Mouse (Mus musculus) forebrain, embryonic 14.5 days (tissue): ENCODE results near the gene Tctn1. TPM values are rescaled to one million over a fixed set of nuclear protein-coding genes. Genes with fewer than 3 reads are reported as not detected.

ENCODE experiments used
- ATAC-seq: fragments of 200-750 bp; cut with Nextera tagmentation; 2 replicates; pipeline ENCODE4 v1.8.0; 2017; ENCODE audit warnings: mild to moderate bottlenecking, moderate library complexity
- DNase-seq: peaks from one replicate; pipeline ENCODE4 v3.0.0-alpha.2; 2015; ENCODE audit warnings: low spot score
- H3K27ac ChIP-seq: fragments of 300-500 bp; sonication (generic); 2 replicates; pipeline ENCODE4 v1.5.1; 2014; ENCODE audit warnings: low read depth, mild to moderate bottlenecking, control low read depth, low read length, moderate library complexity
- H3K27me3 ChIP-seq: fragments of 300-500 bp; sonication (generic); replicated peaks from 2 replicates; pipeline ENCODE4 v1.6.1; 2014; ENCODE audit warnings: low read length, control low read depth, mixed read lengths; ENCODE audit not compliant: control insufficient read depth, insufficient read depth
- H3K36me3 ChIP-seq: fragments of 300-500 bp; sonication (generic); 2 replicates; pipeline ENCODE4 v1.6.1; 2014; ENCODE audit warnings: low read length, control low read depth; ENCODE audit not compliant: control insufficient read depth, insufficient read depth
- H3K4me1 ChIP-seq: fragments of 300-500 bp; sonication (generic); 2 replicates; pipeline ENCODE4 v1.6.1; 2014; ENCODE audit warnings: antibody characterized with exemption, low read length, control low read depth; ENCODE audit not compliant: control insufficient read depth, insufficient read depth
- H3K4me2 ChIP-seq: fragments of 300-500 bp; sonication (generic); 2 replicates; pipeline ENCODE4 v1.6.1; 2014; ENCODE audit warnings: mild to moderate bottlenecking, control low read depth, low read length
- H3K4me3 ChIP-seq: fragments of 300-500 bp; sonication (generic); 2 replicates; pipeline ENCODE4 v1.5.1; 2014; ENCODE audit warnings: low read depth, low read length, control low read depth
- H3K9ac ChIP-seq: fragments of 300-500 bp; sonication (generic); 2 replicates; pipeline ENCODE4 v1.6.1; 2014; ENCODE audit warnings: mild to moderate bottlenecking, low read length, control low read depth, moderate library complexity
- H3K9me3 ChIP-seq: fragments of 300-500 bp; sonication (generic); replicated peaks from 2 replicates; pipeline ENCODE4 v1.6.1; 2016; ENCODE audit warnings: low read length, control low read depth, mixed read lengths; ENCODE audit not compliant: control insufficient read depth
- WGBS: fragments of 180-500 bp; shearing (Covaris S2); extraction: QIAGEN DNeasy Blood & Tissue Kit; methylation state at CpG from one replicate; pipeline ENCODE4 v1.1.7; 2014; 5-methylcytosine and 5-hydroxymethylcytosine counted together
- polyA plus RNA-seq: library from polyadenylated mRNA; unstranded; fragments of >200 nt; fragmentation: Nextera tagmentation; extraction: Ambion mirVana; gene quantifications from 2 replicates; pipeline ENCODE4 v1.2.1, GENCODE M21; 2014

The Tctn1 gene
- polyA plus RNA-seq, 1 experiment from 2014 or later = 3.5 TPM

GRCm38 (mm10) chr5:122209591-122210368 is 54.5 kb downstream of the Tctn1 start:
- DNase-seq (peak; percentile 59), ATAC-seq (no peak; the same call in 1 of the 2 replicates)
- Histone ChIP-seq H3K27me3 (no peaks in the 10 kb centered on the region), H3K27ac (no peak overlapping the region), H3K4me3 (peak overlapping the region; percentile 14), H3K4me2 (peak overlapping the region; percentile 49), H3K4me1 (peaks cover 7% of the 10 kb centered on the region), H3K9me3 (no peaks in the 10 kb centered on the region), H3K9ac (peak overlapping the region; percentile 49), H3K36me3 (no peaks in the 10 kb centered on the region)
- 4% methylated on average over 21 of the region's 21 CpGs for WGBS

GRCm38 (mm10) chr5:122208909-122209308 is 55.4 kb downstream of the Tctn1 start:
- Histone ChIP-seq H3K27me3 (no peaks in the 10 kb centered on the region), H3K4me1 (peaks cover 7% of the 10 kb centered on the region), H3K9me3 (no peaks in the 10 kb centered on the region), H3K27ac (no peak overlapping the region), H3K36me3 (no peaks in the 10 kb centered on the region), H3K4me2 (no peak overlapping the region; the same call in 1 of the 2 replicates), H3K4me3 (no peak overlapping the region), H3K9ac (no peak overlapping the region)
- no peak for DNase-seq
- no peak for ATAC-seq
- 47% methylated on average over 6 of the region's 6 CpGs for WGBS

GRCm38 (mm10) chr5:122206475-122206874 is 57.8 kb downstream of the Tctn1 start, which contains the start of gene Hvcn1:
TSS of gene Hvcn1 (plus strand) at chr5:122206804.
- H3K36me3 ChIP-seq = no peaks in the 10 kb centered on the region
- 83% methylated on average over 4 of the region's 4 CpGs for WGBS

GRCm38 (mm10) chr5:122204180-122204579 is 60.1 kb downstream of the Tctn1 start:
- Histone ChIP-seq H3K4me2 (no peak overlapping the region), H3K9me3 (no peaks in the 10 kb centered on the region), H3K27me3 (no peaks in the 10 kb centered on the region), H3K36me3 (no peaks in the 10 kb centered on the region), H3K9ac (no peak overlapping the region), H3K27ac (no peak overlapping the region), H3K4me1 (0 out of 2 replicates have a peak, but pooled peaks cover 2% of the 10 kb centered on the region), H3K4me3 (no peak overlapping the region)
- DNase-seq = no peak
- no peak for ATAC-seq
- 61% methylated on average over 2 of the region's 2 CpGs for WGBS

More at GRCm38 (mm10) chr5:122206475-122206874, 57.8 kb downstream of the Tctn1 start, which contains the start of gene Hvcn1:
- H3K4me3 ChIP-seq = no peak within 1 kb of the TSS
- DNase-seq (no peak), ATAC-seq (no peak)
- H3K9ac ChIP-seq = no peak within 1 kb of the TSS
- no peaks in the 10 kb centered on the region for H3K9me3 ChIP-seq
- H3K4me1 ChIP-seq = peaks cover 7% of the 10 kb centered on the region
- H3K27ac ChIP-seq = no peak within 1 kb of the TSS
- no peaks in the 10 kb centered on the region for H3K27me3 ChIP-seq
- H3K4me2 ChIP-seq = no peak within 1 kb of the TSS

GRCm38 (mm10) chr5:122201904-122202303 is 62.4 kb downstream of the Tctn1 start:
- Histone ChIP-seq H3K9ac (no peak overlapping the region), H3K27ac (no peak overlapping the region), H3K27me3 (no peaks in the 10 kb centered on the region), H3K9me3 (no peaks in the 10 kb centered on the region), H3K36me3 (no peaks in the 10 kb centered on the region), H3K4me1 (no peaks in the 10 kb centered on the region), H3K4me2 (no peak overlapping the region), H3K4me3 (no peak overlapping the region)
- no peak for ATAC-seq
- no peak for DNase-seq
- whole genome bisulfite sequencing = 83% methylated on average over 6 of the region's 6 CpGs

- DNase-seq = no peak
- Histone ChIP-seq H3K9me3 (no peaks in the 10 kb centered on the region), H3K4me1 (no peaks in the 10 kb centered on the region), H3K4me3 (no peak overlapping the region), H3K9ac (no peak overlapping the region), H3K36me3 (no peaks in the 10 kb centered on the region), H3K27ac (no peak overlapping the region), H3K27me3 (no peaks in the 10 kb centered on the region), H3K4me2 (no peak overlapping the region)
- WGBS = 95% methylated on average over 4 of the region's 4 CpGs
- no peak for ATAC-seq
Measured at GRCm38 (mm10) chr5:122200872-122201271, 63.4 kb downstream of the Tctn1 start.

- ATAC-seq (no peak), DNase-seq (no peak)
- Histone ChIP-seq H3K9me3 (no peaks in the 10 kb centered on the region), H3K27ac (no peak overlapping the region), H3K36me3 (no peaks in the 10 kb centered on the region), H3K4me2 (no peak overlapping the region), H3K4me1 (no peaks in the 10 kb centered on the region), H3K27me3 (no peaks in the 10 kb centered on the region), H3K9ac (no peak overlapping the region), H3K4me3 (no peak overlapping the region)
- 48% methylated on average over 3 of the region's 4 CpGs for WGBS
Measured at GRCm38 (mm10) chr5:122192347-122192746, 71.9 kb downstream of the Tctn1 start.

GRCm38 (mm10) chr5:122191269-122192063 is 72.8 kb downstream of the Tctn1 start:
- Histone ChIP-seq H3K36me3 (no peaks in the 10 kb centered on the region), H3K4me2 (no peak overlapping the region), H3K9ac (no peak overlapping the region), H3K9me3 (no peaks in the 10 kb centered on the region), H3K4me1 (no peaks in the 10 kb centered on the region), H3K27ac (no peak overlapping the region), H3K4me3 (no peak overlapping the region), H3K27me3 (no peaks in the 10 kb centered on the region)
- ATAC-seq (no peak), DNase-seq (no peak)
- WGBS = 73% methylated on average over 12 of the region's 12 CpGs

GRCm38 (mm10) chr5:122190465-122190864 is 73.8 kb downstream of the Tctn1 start:
- no peak for ATAC-seq
- Histone ChIP-seq H3K4me1 (no peaks in the 10 kb centered on the region), H3K4me3 (no peak overlapping the region), H3K4me2 (no peak overlapping the region), H3K9me3 (no peaks in the 10 kb centered on the region), H3K36me3 (no peaks in the 10 kb centered on the region), H3K27me3 (no peaks in the 10 kb centered on the region), H3K27ac (no peak overlapping the region), H3K9ac (no peak overlapping the region)
- 71% methylated on average over 7 of the region's 7 CpGs for WGBS
- no peak for DNase-seq
